Mouse (Mus musculus) liver, embryonic 14.5 days (tissue): ENCODE measurements around the gene Zfp617. TPM values are rescaled to one million over a fixed set of nuclear protein-coding genes. Genes with fewer than 3 reads are reported as not detected.

Experiments
- ATAC-seq: fragments of 200-750 bp; cut with Nextera tagmentation; 2 replicates; pipeline ENCODE4 v1.8.0; 2017; ENCODE audit warnings: moderate number of reproducible peaks, mild to moderate bottlenecking, moderate library complexity; ENCODE audit not compliant: insufficient read depth
- DNase-seq, 3 experiments: peaks; one replicate each; pipeline ENCODE4 v3.0.0-alpha.2; 2012 to 2013; ENCODE audit warnings: low read depth in 3 of 3, low spot score in 3 of 3
- H3K27ac ChIP-seq: fragments of 300-500 bp; sonication (generic); 2 replicates; pipeline ENCODE4 v1.5.1; 2014; ENCODE audit warnings: moderate library complexity, mild to moderate bottlenecking, control low read depth, inconsistent platforms
- H3K27me3 ChIP-seq: fragments of 300-500 bp; sonication (generic); 2 replicates; pipeline ENCODE4 v1.6.1; 2014; ENCODE audit warnings: mild to moderate bottlenecking, low read length, moderate library complexity; ENCODE audit not compliant: control insufficient read depth, insufficient read depth
- H3K36me3 ChIP-seq: fragments of 300-500 bp; sonication (generic); replicated peaks from 2 replicates; pipeline ENCODE4 v1.6.1; 2014; ENCODE audit warnings: low read depth; ENCODE audit not compliant: control insufficient read depth, insufficient read depth
- H3K4me1 ChIP-seq, 2 experiments: fragments of 200-500 bp in 1 of 2; fragments of 300-500 bp in 1 of 2; sonication (generic) in 1 of 2; replicated peaks; 2 replicates each; pipeline ENCODE4 v1.6.1; 2012 to 2014; ENCODE audit warnings: antibody characterized with exemption in 1 of 2, inconsistent platforms in 1 of 2, low read length in 1 of 2; ENCODE audit not compliant: control insufficient read depth in 2 of 2, insufficient read depth in 2 of 2
- H3K4me2 ChIP-seq: fragments of 300-500 bp; sonication (generic); 2 replicates; pipeline ENCODE4 v1.6.1; 2014; ENCODE audit warnings: low read depth, mild to moderate bottlenecking, control low read depth, moderate library complexity
- H3K4me3 ChIP-seq, 2 experiments: fragments of 200-500 bp in 1 of 2; fragments of 300-500 bp in 1 of 2; sonication (generic) in 1 of 2; 2 replicates each; pipeline ENCODE4 v1.5.1; 2012 to 2014; ENCODE audit warnings: low read depth in 2 of 2, low read length in 2 of 2, mild to moderate bottlenecking in 2 of 2, control low read depth in 1 of 2, inconsistent platforms in 1 of 2, moderate library complexity in 1 of 2; ENCODE audit not compliant: insufficient read depth in 1 of 2
- H3K9ac ChIP-seq: fragments of 300-500 bp; sonication (generic); replicated peaks from 2 replicates; pipeline ENCODE4 v1.6.1; 2014; ENCODE audit warnings: mild to moderate bottlenecking, control low read depth, moderate library complexity
- H3K9me3 ChIP-seq: fragments of 300-500 bp; sonication (generic); 2 replicates; pipeline ENCODE4 v1.6.1; 2016; ENCODE audit warnings: low read length, mixed read lengths; ENCODE audit not compliant: control insufficient read depth
- CTCF ChIP-seq: IDR thresholded peaks from 2 replicates; pipeline ENCODE4 v1.5.1; 2016; ENCODE audit warnings: antibody characterized with exemption, low read depth, control low read depth
- EP300 ChIP-seq: IDR thresholded peaks from 2 replicates; pipeline ENCODE4 v1.6.1; 2016; ENCODE audit warnings: antibody characterized with exemption, low read depth
- WGBS: fragments of 180-500 bp; shearing (Covaris S2); extraction: QIAGEN DNeasy Blood & Tissue Kit; methylation state at CpG from one replicate; pipeline ENCODE4 v1.1.7; 2014; ENCODE audit not compliant: insufficient replicate concordance; 5-methylcytosine and 5-hydroxymethylcytosine counted together
- polyA plus RNA-seq, 2 experiments: library from polyadenylated mRNA; depleted of rRNA in 1 of 2; stranded (reverse) in 1 of 2; unstranded in 1 of 2; fragments of >200 nt; fragmentation: Nextera tagmentation in 1 of 2; extraction: Ambion mirVana in 1 of 2; gene quantifications; 2 replicates each; pipeline versions ENCODE4 v1.2.1 to v1.2.3; 2012 to 2014

Gene Zfp617
- polyA plus RNA-seq, 2 experiments: 5.8 to 6.7 TPM

DNA sequence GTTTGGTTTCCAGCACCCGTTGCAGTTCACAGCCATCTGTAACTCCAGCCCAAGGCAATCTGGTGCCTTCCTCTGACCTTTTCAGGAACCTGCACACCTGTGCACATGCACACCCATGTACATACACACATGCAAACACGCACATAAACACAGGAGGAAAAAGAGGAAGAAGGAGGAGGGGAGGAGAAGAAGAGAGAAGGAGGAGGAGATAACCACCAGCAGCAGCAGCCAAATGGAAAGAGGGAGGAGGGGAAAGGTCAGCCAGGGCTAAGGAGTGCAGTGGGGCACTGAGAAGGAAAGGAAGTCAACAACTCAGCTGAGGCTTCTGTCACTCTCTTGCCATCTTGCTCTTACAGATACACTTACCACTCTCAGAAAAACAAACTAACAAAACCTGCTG lies 72.6 kb downstream of the Zfp617 start:
- Histone ChIP-seq H3K4me3 (no peak overlapping the region), H3K9me3 (no peaks in the 10 kb centered on the region), H3K36me3 (no peaks in the 10 kb centered on the region), H3K27me3 (no peaks in the 10 kb centered on the region), H3K9ac (no peak overlapping the region), H3K27ac (no peak overlapping the region), H3K4me1 (peaks cover 0 to 2% of the 10 kb centered on the region in 2 experiments; a peak in 1 of 4 replicates), H3K4me2 (no peak overlapping the region)
- DNase-seq (no peak), ATAC-seq (no peak)
- TF ChIP-seq EP300 (no peak), CTCF (no peak)
- WGBS: 14% methylated on average over 2 of the region's 2 CpGs

DNA sequence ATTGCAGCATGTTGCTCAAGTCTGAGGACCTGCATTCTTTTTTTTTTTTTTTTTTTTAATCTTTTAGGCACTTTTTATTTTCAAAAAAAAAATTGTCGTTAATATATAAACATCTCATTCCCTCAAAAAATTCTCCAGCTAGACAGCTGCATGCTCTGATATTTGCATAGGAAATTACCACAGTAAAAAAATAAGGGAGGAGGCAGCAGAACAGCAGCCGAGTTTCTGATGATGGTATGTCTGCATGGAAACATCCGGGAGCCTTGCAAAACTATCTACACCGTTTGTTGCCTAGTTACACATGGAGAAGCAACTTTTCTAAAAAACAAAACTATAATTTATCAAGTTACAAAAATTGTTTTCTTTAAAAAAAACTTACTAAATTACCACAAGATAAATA lies 73.0 kb downstream of the Zfp617 start:
- ATAC-seq: no peak
- no peaks in the 10 kb centered on the region for H3K27me3 ChIP-seq
- WGBS: 67% methylated on average over 4 of the region's 4 CpGs
- H3K27ac ChIP-seq: no peak overlapping the region
- no peak overlapping the region for H3K4me2 ChIP-seq
- TF ChIP-seq EP300 (no peak), CTCF (no peak)
- H3K4me1 ChIP-seq: peaks cover 0 to 2% of the 10 kb centered on the region in 2 experiments; a peak in 1 of 4 replicates
- no peak overlapping the region for H3K4me3 ChIP-seq
- H3K9me3 ChIP-seq: no peaks in the 10 kb centered on the region
- DNase-seq: no peak
- no peaks in the 10 kb centered on the region for H3K36me3 ChIP-seq
- no peak overlapping the region for H3K9ac ChIP-seq

Other genes with a start within 250 kb of the Zfp617 start
- 0.13 and 0.15 TPM in 2 replicates for gene Unc13a, start 236.9 kb upstream of the Zfp617 start, polyA plus RNA-seq (2012; rRNA removed)
- gene Unc13a, start 236.9 kb upstream of the Zfp617 start, polyA plus RNA-seq (2014; fragmentation: Nextera tagmentation; extraction: Ambion mirVana): 0.18 and 0.34 TPM in 2 replicates
- 3.8 and 4.0 TPM in 2 replicates for gene Jak3, start 232.3 kb upstream of the Zfp617 start, polyA plus RNA-seq (2012; rRNA removed)
- gene Jak3, start 232.3 kb upstream of the Zfp617 start, polyA plus RNA-seq (2014; fragmentation: Nextera tagmentation; extraction: Ambion mirVana): 3.0 and 3.1 TPM in 2 replicates
- 0.48 and 0.73 TPM in 2 replicates for gene Insl3, start 219.4 kb upstream of the Zfp617 start, polyA plus RNA-seq (2012; rRNA removed)
- gene Insl3, start 219.4 kb upstream of the Zfp617 start, polyA plus RNA-seq (2014; fragmentation: Nextera tagmentation; extraction: Ambion mirVana): 1.2 and 1.5 TPM in 2 replicates
- gene B3gnt3, start 206.8 kb upstream of the Zfp617 start, polyA plus RNA-seq (2012; rRNA removed): 2.2 and 2.5 TPM in 2 replicates
- gene B3gnt3, start 206.8 kb upstream of the Zfp617 start, polyA plus RNA-seq (2014; fragmentation: Nextera tagmentation; extraction: Ambion mirVana): 1.8 and 2.0 TPM in 2 replicates
- gene Fcho1, start 182.9 kb upstream of the Zfp617 start, polyA plus RNA-seq (2012; rRNA removed): 24.1 and 24.6 TPM in 2 replicates
- 14.7 and 18.6 TPM in 2 replicates for gene Fcho1, start 182.9 kb upstream of the Zfp617 start, polyA plus RNA-seq (2014; fragmentation: Nextera tagmentation; extraction: Ambion mirVana)
- gene Zfp709, start 26.6 kb upstream of the Zfp617 start, polyA plus RNA-seq (2012; rRNA removed): 0.21 and 0.55 TPM in 2 replicates
- gene Zfp709, start 26.6 kb upstream of the Zfp617 start, polyA plus RNA-seq (2014; fragmentation: Nextera tagmentation; extraction: Ambion mirVana): 1.7 and 2.2 TPM in 2 replicates
- 0.42 and 0.52 TPM in 2 replicates for gene Zfp882, start within 50 bp of the Zfp617 start, polyA plus RNA-seq (2012; rRNA removed)
- 0.51 and 0.53 TPM in 2 replicates for gene Zfp882, start within 50 bp of the Zfp617 start, polyA plus RNA-seq (2014; fragmentation: Nextera tagmentation; extraction: Ambion mirVana)
- 6.3 and 8.4 TPM in 2 replicates for gene Zfp961, start 42.4 kb downstream of the Zfp617 start, polyA plus RNA-seq (2012; rRNA removed)
- gene Zfp961, start 42.4 kb downstream of the Zfp617 start, polyA plus RNA-seq (2014; fragmentation: Nextera tagmentation; extraction: Ambion mirVana): 9.2 and 11.5 TPM in 2 replicates
- 1.4 TPM in 2 replicates for gene Cyp4f18, start 101.0 kb downstream of the Zfp617 start, polyA plus RNA-seq (2012; rRNA removed)
- gene Cyp4f18, start 101.0 kb downstream of the Zfp617 start, polyA plus RNA-seq (2014; fragmentation: Nextera tagmentation; extraction: Ambion mirVana): 1.1 and 2.1 TPM in 2 replicates
- not detected in 2 replicates for gene Olfr372, start 132.6 kb downstream of the Zfp617 start, polyA plus RNA-seq (2012; rRNA removed)
- not detected in 2 replicates for gene Olfr372, start 132.6 kb downstream of the Zfp617 start, polyA plus RNA-seq (2014; fragmentation: Nextera tagmentation; extraction: Ambion mirVana)
- gene Olfr373, start 174.5 kb downstream of the Zfp617 start, polyA plus RNA-seq (2012; rRNA removed): not detected in 2 replicates
- not detected in 2 replicates for gene Olfr373, start 174.5 kb downstream of the Zfp617 start, polyA plus RNA-seq (2014; fragmentation: Nextera tagmentation; extraction: Ambion mirVana)
- gene Olfr374, start 198.4 kb downstream of the Zfp617 start, polyA plus RNA-seq (2012; rRNA removed): not detected in 2 replicates
- not detected in 2 replicates for gene Olfr374, start 198.4 kb downstream of the Zfp617 start, polyA plus RNA-seq (2014; fragmentation: Nextera tagmentation; extraction: Ambion mirVana)
- gene Tpm4, start 226.3 kb downstream of the Zfp617 start, polyA plus RNA-seq (2012; rRNA removed): 28.7 and 49.0 TPM in 2 replicates
- gene Tpm4, start 226.3 kb downstream of the Zfp617 start, polyA plus RNA-seq (2014; fragmentation: Nextera tagmentation; extraction: Ambion mirVana): 69.2 and 76.4 TPM in 2 replicates